Mouse (Mus musculus): ENCODE measurements around the gene Gusb. TPM values are rescaled to one million over a fixed set of nuclear protein-coding genes. Genes with fewer than 3 reads are reported as not detected.

The Gusb gene
- polyA plus RNA-seq, 1 experiment, result 35.0 TPM

DNA sequence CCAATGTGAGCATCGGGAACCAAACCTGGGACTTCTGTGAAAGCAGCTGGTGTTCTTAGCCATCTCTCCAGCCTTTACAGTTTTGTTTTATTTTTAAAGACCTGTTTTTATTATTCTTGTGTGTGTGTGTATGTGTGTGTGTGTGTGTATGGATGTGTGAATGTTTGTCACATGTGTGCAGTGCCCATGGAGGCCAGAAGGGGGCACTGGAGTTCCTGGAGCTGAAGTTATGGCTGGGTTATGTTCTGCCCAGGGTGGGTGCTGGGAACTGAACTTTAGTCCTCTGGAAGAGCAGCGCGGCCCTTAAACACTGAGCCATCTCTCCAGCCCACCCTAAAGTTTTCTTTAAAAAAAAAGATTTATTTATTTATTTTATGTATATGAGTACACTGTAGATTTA is 12.3 kb upstream of the Gusb start:
- no peak overlapping the region for H3K4me2 ChIP-seq (ENCODE audit: low read depth)
- no peaks in the 10 kb centered on the region for H3K79me2 ChIP-seq (ENCODE audit: control insufficient read depth, insufficient read depth)
- no peak overlapping the region for H3ac ChIP-seq (ENCODE audit: control insufficient read depth, insufficient read length)
- TF ChIP-seq E2F4 (IDR thresholded peaks at IDR 0.05; ENCODE audit: insufficient read depth) (no peak), TCF12 (IDR thresholded peaks at IDR 0.05; ENCODE audit: insufficient read depth, poor library complexity, severe bottlenecking) (no peak), POLR2A (IDR thresholded peaks at IDR 0.05; ENCODE audit: insufficient read length, low read depth) (no peak), SRF (IDR thresholded peaks at IDR 0.05; ENCODE audit: control insufficient read depth, insufficient read length, low read depth) (no peak), USF1 (IDR thresholded peaks at IDR 0.05; ENCODE audit: low read depth) (no peak), MYOD1 (IDR thresholded peaks at IDR 0.05; ENCODE audit: control insufficient read depth in 1 of 3, insufficient read length in 2 of 3, low read depth in 2 of 3) (no peak), TCF3 (IDR thresholded peaks at IDR 0.05; ENCODE audit: insufficient read length, low read depth) (no peak), REST (IDR thresholded peaks at IDR 0.05; ENCODE audit: insufficient read depth, insufficient read length) (no peak), MAX (IDR thresholded peaks at IDR 0.05; ENCODE audit: low read depth) (no peak), CEBPB (IDR thresholded peaks at IDR 0.05; ENCODE audit: insufficient read depth, poor library complexity, severe bottlenecking) (no peak)
- peaks cover 4% of the 10 kb centered on the region for H3K36me3 ChIP-seq (ENCODE audit: control insufficient read depth, insufficient read depth)
- no peaks in the 10 kb centered on the region for H3K27me3 ChIP-seq (ENCODE audit: control insufficient read depth, insufficient read depth, insufficient read length)
- no peak overlapping the region for H3K4me3 ChIP-seq

DNA sequence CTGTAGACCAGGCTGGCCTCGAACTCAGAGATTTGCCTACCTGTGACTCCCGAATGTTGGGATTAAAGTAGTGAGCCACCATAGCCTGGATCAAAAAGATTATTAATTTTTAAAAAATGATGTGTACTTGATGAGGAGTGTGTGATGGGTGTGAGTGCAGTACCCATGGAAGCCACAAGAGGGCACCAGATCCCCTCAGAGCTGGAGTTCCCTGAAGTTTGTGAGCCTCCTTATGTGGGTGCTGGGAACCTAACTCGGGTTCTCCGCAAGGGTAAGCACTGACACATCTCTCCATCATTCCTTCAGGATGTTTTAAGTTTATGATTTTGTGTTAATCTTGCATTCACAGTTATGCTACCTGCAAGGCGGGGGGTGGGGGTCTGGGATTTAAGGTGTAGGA is 8.1 kb upstream of the Gusb start:
- Histone ChIP-seq H3K27me3 (ENCODE audit: control insufficient read depth, insufficient read depth, insufficient read length) (no peaks in the 10 kb centered on the region), H3K4me3 (no peak overlapping the region), H3K79me2 (ENCODE audit: control insufficient read depth, insufficient read depth) (no peaks in the 10 kb centered on the region), H3ac (ENCODE audit: control insufficient read depth, insufficient read length) (no peak overlapping the region), H3K36me3 (ENCODE audit: control insufficient read depth, insufficient read depth) (peaks cover 4% of the 10 kb centered on the region), H3K4me2 (ENCODE audit: low read depth) (no peak overlapping the region)
- no peak for TF ChIP-seq CEBPB (IDR thresholded peaks at IDR 0.05; ENCODE audit: insufficient read depth, poor library complexity, severe bottlenecking)
- TF ChIP-seq MYOG (IDR thresholded peaks at IDR 0.05; ENCODE audit: control insufficient read depth in 1 of 3, insufficient read depth in 1 of 3, insufficient read length in 2 of 3, low read depth in 2 of 3), result no peak
- no peak for TF ChIP-seq TCF3 (IDR thresholded peaks at IDR 0.05; ENCODE audit: insufficient read length, low read depth)
- no peak for TF ChIP-seq USF1 (IDR thresholded peaks at IDR 0.05; ENCODE audit: low read depth)
- TF ChIP-seq SRF (IDR thresholded peaks at IDR 0.05; ENCODE audit: control insufficient read depth, insufficient read length, low read depth), result no peak
- TF ChIP-seq REST (IDR thresholded peaks at IDR 0.05; ENCODE audit: insufficient read depth, insufficient read length), result no peak

DNA sequence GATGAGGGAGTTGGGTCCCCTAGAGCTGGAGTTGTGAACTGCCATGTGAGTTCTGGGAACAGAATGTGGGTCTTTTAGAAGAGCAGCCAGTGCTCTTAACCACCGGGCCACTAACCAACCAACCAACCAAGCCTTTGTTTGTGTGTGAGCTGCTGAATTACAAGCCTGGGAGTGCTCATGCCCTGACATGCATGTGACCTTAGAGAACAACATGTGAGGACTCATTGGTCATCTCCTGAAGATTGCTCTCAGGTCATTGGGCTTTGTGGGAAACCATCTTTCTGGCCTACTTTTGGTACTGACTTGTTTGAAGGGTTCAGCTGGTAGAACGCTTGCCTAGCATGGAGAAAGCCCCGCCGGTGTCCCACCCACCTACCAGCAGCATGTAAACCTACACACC is 6.9 kb upstream of the Gusb start:
- no peak overlapping the region for H3ac ChIP-seq (ENCODE audit: control insufficient read depth, insufficient read length)
- no peaks in the 10 kb centered on the region for H3K27me3 ChIP-seq (ENCODE audit: control insufficient read depth, insufficient read depth, insufficient read length)
- TF ChIP-seq USF1 (IDR thresholded peaks at IDR 0.05; ENCODE audit: low read depth) (no peak), TCF3 (IDR thresholded peaks at IDR 0.05; ENCODE audit: insufficient read length, low read depth) (no peak), MYOG (IDR thresholded peaks at IDR 0.05; ENCODE audit: control insufficient read depth in 1 of 3, insufficient read depth in 1 of 3, insufficient read length in 2 of 3, low read depth in 2 of 3) (no peak), SRF (IDR thresholded peaks at IDR 0.05; ENCODE audit: control insufficient read depth, insufficient read length, low read depth) (no peak), REST (IDR thresholded peaks at IDR 0.05; ENCODE audit: insufficient read depth, insufficient read length) (no peak), CEBPB (IDR thresholded peaks at IDR 0.05; ENCODE audit: insufficient read depth, poor library complexity, severe bottlenecking) (no peak), MAX (IDR thresholded peaks at IDR 0.05; ENCODE audit: low read depth) (no peak), E2F4 (IDR thresholded peaks at IDR 0.05; ENCODE audit: insufficient read depth) (no peak), POLR2AphosphoS2 (IDR thresholded peaks at IDR 0.05; ENCODE audit: insufficient read length, low read depth) (no peak), POLR2A (IDR thresholded peaks at IDR 0.05; ENCODE audit: insufficient read length, low read depth) (no peak), TCF12 (IDR thresholded peaks at IDR 0.05; ENCODE audit: insufficient read depth, poor library complexity, severe bottlenecking) (no peak), MYOD1 (IDR thresholded peaks at IDR 0.05; ENCODE audit: control insufficient read depth in 1 of 3, insufficient read length in 2 of 3, low read depth in 2 of 3) (no peak)
- H3K4me2 ChIP-seq (ENCODE audit: low read depth), result no peak overlapping the region
- H3K36me3 ChIP-seq (ENCODE audit: control insufficient read depth, insufficient read depth), result peaks cover 2% of the 10 kb centered on the region
- no peaks in the 10 kb centered on the region for H3K79me2 ChIP-seq (ENCODE audit: control insufficient read depth, insufficient read depth)
- H3K4me3 ChIP-seq, result no peak overlapping the region

DNA sequence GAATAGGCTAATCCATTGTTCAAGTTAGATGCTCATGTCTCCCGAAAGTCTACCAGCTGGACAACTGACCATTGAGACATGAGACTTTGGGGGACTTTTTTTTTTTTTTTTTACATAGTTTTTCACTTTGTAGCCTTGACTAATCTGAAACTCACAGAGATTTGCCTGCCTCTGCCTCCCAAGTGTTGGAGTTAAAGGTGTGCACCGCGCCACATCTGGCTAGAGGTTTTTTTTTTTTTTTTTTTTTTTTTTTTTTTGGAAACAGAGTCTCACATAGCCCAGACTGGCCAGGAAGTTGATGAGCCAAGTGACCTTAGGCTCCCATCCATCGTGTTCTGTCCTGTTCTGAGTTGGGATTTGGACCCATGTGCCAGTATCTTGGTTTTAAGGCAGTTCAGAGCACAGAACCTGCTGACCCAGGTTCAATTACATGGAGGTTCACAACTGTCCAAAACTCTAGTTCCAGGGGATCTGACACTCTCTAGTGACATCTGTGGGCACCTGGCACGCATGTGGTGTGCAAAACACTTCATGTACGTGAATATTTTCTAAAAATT is 5.3 kb upstream of the Gusb start:
- H3K79me2 ChIP-seq (ENCODE audit: control insufficient read depth, insufficient read depth), result no peaks in the 10 kb centered on the region
- no peak overlapping the region for H3K4me3 ChIP-seq
- no peaks in the 10 kb centered on the region for H3K36me3 ChIP-seq (ENCODE audit: control insufficient read depth, insufficient read depth)
- TF ChIP-seq REST (IDR thresholded peaks at IDR 0.05; ENCODE audit: insufficient read depth, insufficient read length) (no peak), TCF3 (IDR thresholded peaks at IDR 0.05; ENCODE audit: insufficient read length, low read depth) (no peak), POLR2AphosphoS2 (IDR thresholded peaks at IDR 0.05; ENCODE audit: insufficient read length, low read depth) (no peak), USF1 (IDR thresholded peaks at IDR 0.05; ENCODE audit: low read depth) (no peak), E2F4 (IDR thresholded peaks at IDR 0.05; ENCODE audit: insufficient read depth) (no peak), MAX (IDR thresholded peaks at IDR 0.05; ENCODE audit: low read depth) (no peak), MYOG (IDR thresholded peaks at IDR 0.05; ENCODE audit: control insufficient read depth in 1 of 3, insufficient read depth in 1 of 3, insufficient read length in 2 of 3, low read depth in 2 of 3) (no peak), POLR2A (IDR thresholded peaks at IDR 0.05; ENCODE audit: insufficient read length, low read depth) (no peak), CEBPB (IDR thresholded peaks at IDR 0.05; ENCODE audit: insufficient read depth, poor library complexity, severe bottlenecking) (no peak), TCF12 (IDR thresholded peaks at IDR 0.05; ENCODE audit: insufficient read depth, poor library complexity, severe bottlenecking) (no peak)
- no peak overlapping the region for H3K4me2 ChIP-seq (ENCODE audit: low read depth)
- H3K27me3 ChIP-seq (ENCODE audit: control insufficient read depth, insufficient read depth, insufficient read length), result no peaks in the 10 kb centered on the region
- H3ac ChIP-seq (ENCODE audit: control insufficient read depth, insufficient read length), result no peak overlapping the region

DNA sequence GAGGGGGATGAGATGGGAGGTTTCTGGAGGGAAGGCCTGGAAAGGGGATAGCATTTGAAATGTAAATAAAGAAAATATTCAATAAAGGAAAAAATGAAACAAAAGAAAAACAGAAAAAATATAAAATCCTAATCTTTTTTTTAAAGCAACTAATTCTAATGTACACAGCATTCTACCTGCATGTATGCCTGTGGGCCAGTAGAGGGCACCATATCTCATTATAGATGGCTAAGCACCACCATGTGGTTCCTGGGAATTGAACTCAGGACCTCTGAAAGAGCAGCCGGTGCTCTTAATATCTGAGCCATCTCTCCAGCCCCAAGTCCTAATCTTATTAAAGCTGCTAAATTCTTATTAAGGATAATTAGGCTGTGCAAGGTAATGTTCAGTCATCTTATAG is 4.5 kb upstream of the Gusb start:
- Histone ChIP-seq H3K79me2 (ENCODE audit: control insufficient read depth, insufficient read depth) (no peaks in the 10 kb centered on the region), H3K27me3 (ENCODE audit: control insufficient read depth, insufficient read depth, insufficient read length) (no peaks in the 10 kb centered on the region)

More for the DNA sequence above, 4.5 kb upstream of the Gusb start:
- no peak overlapping the region for H3ac ChIP-seq (ENCODE audit: control insufficient read depth, insufficient read length)
- H3K36me3 ChIP-seq (ENCODE audit: control insufficient read depth, insufficient read depth), result no peaks in the 10 kb centered on the region
- H3K4me2 ChIP-seq (ENCODE audit: low read depth), result no peak overlapping the region
- no peak for TF ChIP-seq MYOG (IDR thresholded peaks at IDR 0.05; ENCODE audit: control insufficient read depth in 1 of 3, insufficient read depth in 1 of 3, insufficient read length in 2 of 3, low read depth in 2 of 3)
- H3K4me3 ChIP-seq, result no peak overlapping the region

Measured in myocyte (in vitro differentiated cells).